Mouse (Mus musculus): ENCODE measurements around the gene Ap1ar. TPM values are rescaled to one million over a fixed set of nuclear protein-coding genes. Genes with fewer than 3 reads are reported as not detected.

Gene Ap1ar
- polyA plus RNA-seq, 1 experiment from 2014 or later = 11.1 TPM

GRCm38 (mm10) chr3:127809103-127809502 lies 28.2 kb downstream of the Ap1ar start:
- peaks cover 51% of the 10 kb centered on the region for H3K36me3 ChIP-seq (replicated peaks; ENCODE audit: insufficient read depth, low read length)
- DNase-seq = no peak
- TF ChIP-seq CTCF (IDR thresholded peaks at IDR 0.05; ENCODE audit: low read depth) (no peak), EP300 (IDR thresholded peaks at IDR 0.05; ENCODE audit: low read depth) (no peak)

GRCm38 (mm10) chr3:127807846-127808245 lies 29.5 kb downstream of the Ap1ar start:
- WGBS (ENCODE audit: insufficient replicate concordance) = 90% methylated on average over 5 of the region's 5 CpGs
- no peak for DNase-seq
- Histone ChIP-seq H3K27me3 (ENCODE audit: insufficient read depth, low read length) (no peaks in the 10 kb centered on the region), H3K27ac (ENCODE audit: low read depth) (no peak overlapping the region), H3K36me3 (replicated peaks; ENCODE audit: insufficient read depth, low read length) (peaks cover 47% of the 10 kb centered on the region), H3K9ac (replicated peaks) (no peak overlapping the region), H3K4me3 (ENCODE audit: low read depth, low read length) (no peak overlapping the region), H3K4me2 (ENCODE audit: low read depth, low read length) (no peak overlapping the region), H3K4me1 (ENCODE audit: insufficient read depth) (peaks cover 5% of the 10 kb centered on the region; the same call in 1 of the 2 replicates), H3K9me3 (ENCODE audit: low read length) (no peaks in the 10 kb centered on the region)
- no peak for ATAC-seq
- TF ChIP-seq EP300 (IDR thresholded peaks at IDR 0.05; ENCODE audit: low read depth) = no peak
- no peak for TF ChIP-seq CTCF (IDR thresholded peaks at IDR 0.05; ENCODE audit: low read depth)

More at GRCm38 (mm10) chr3:127809103-127809502, 28.2 kb downstream of the Ap1ar start:
- Histone ChIP-seq H3K4me1 (ENCODE audit: insufficient read depth) (peaks cover 5% of the 10 kb centered on the region; the same call in 1 of the 2 replicates), H3K4me2 (ENCODE audit: low read depth, low read length) (no peak overlapping the region), H3K27me3 (ENCODE audit: insufficient read depth, low read length) (no peaks in the 10 kb centered on the region), H3K9me3 (ENCODE audit: low read length) (no peaks in the 10 kb centered on the region), H3K27ac (ENCODE audit: low read depth) (no peak overlapping the region), H3K4me3 (ENCODE audit: low read depth, low read length) (no peak overlapping the region), H3K9ac (replicated peaks) (no peak overlapping the region)
- ATAC-seq = no peak
- WGBS (ENCODE audit: insufficient replicate concordance) = 85% methylated on average over 7 of the region's 7 CpGs

GRCm38 (mm10) chr3:127805991-127806390 lies 31.3 kb downstream of the Ap1ar start:
- no peaks in the 10 kb centered on the region for H3K9me3 ChIP-seq (ENCODE audit: low read length)
- H3K4me3 ChIP-seq (ENCODE audit: low read depth, low read length) = no peak overlapping the region
- no peak overlapping the region for H3K9ac ChIP-seq (replicated peaks)
- H3K36me3 ChIP-seq (replicated peaks; ENCODE audit: insufficient read depth, low read length) = peaks cover 40% of the 10 kb centered on the region
- no peak overlapping the region for H3K4me2 ChIP-seq (ENCODE audit: low read depth, low read length)
- TF ChIP-seq EP300 (IDR thresholded peaks at IDR 0.05; ENCODE audit: low read depth) (no peak), CTCF (IDR thresholded peaks at IDR 0.05; ENCODE audit: low read depth) (no peak)
- no peaks in the 10 kb centered on the region for H3K27me3 ChIP-seq (ENCODE audit: insufficient read depth, low read length)
- H3K27ac ChIP-seq (ENCODE audit: low read depth) = no peak overlapping the region
- ATAC-seq (no peak), DNase-seq (no peak)
- peaks cover 9% of the 10 kb centered on the region; the same call in 1 of the 2 replicates for H3K4me1 ChIP-seq (ENCODE audit: insufficient read depth)
- 89% methylated on average over 6 of the region's 6 CpGs for WGBS (ENCODE audit: insufficient replicate concordance)

GRCm38 (mm10) chr3:127805071-127805470 lies 32.3 kb downstream of the Ap1ar start:
- H3K36me3 ChIP-seq (replicated peaks; ENCODE audit: insufficient read depth, low read length) = peaks cover 34% of the 10 kb centered on the region
- WGBS (ENCODE audit: insufficient replicate concordance) = 82% methylated on average over 12 of the region's 12 CpGs
- H3K27me3 ChIP-seq (ENCODE audit: insufficient read depth, low read length) = no peaks in the 10 kb centered on the region
- H3K4me2 ChIP-seq (ENCODE audit: low read depth, low read length) = no peak overlapping the region
- H3K27ac ChIP-seq (ENCODE audit: low read depth) = no peak overlapping the region
- no peak for DNase-seq
- H3K4me1 ChIP-seq (ENCODE audit: insufficient read depth) = peaks cover 9% of the 10 kb centered on the region; the same call in 1 of the 2 replicates
- no peaks in the 10 kb centered on the region for H3K9me3 ChIP-seq (ENCODE audit: low read length)
- H3K4me3 ChIP-seq (ENCODE audit: low read depth, low read length) = no peak overlapping the region
- ATAC-seq = no peak
- no peak for TF ChIP-seq CTCF (IDR thresholded peaks at IDR 0.05; ENCODE audit: low read depth)
- TF ChIP-seq EP300 (IDR thresholded peaks at IDR 0.05; ENCODE audit: low read depth) = no peak
- H3K9ac ChIP-seq (replicated peaks) = no peak overlapping the region

GRCm38 (mm10) chr3:127804439-127804838 lies 32.9 kb downstream of the Ap1ar start:
- WGBS (ENCODE audit: insufficient replicate concordance) = 60% methylated on average over 4 of the region's 4 CpGs
- H3K4me3 ChIP-seq (ENCODE audit: low read depth, low read length) = no peak overlapping the region
- no peak overlapping the region for H3K9ac ChIP-seq (replicated peaks)
- H3K9me3 ChIP-seq (ENCODE audit: low read length) = no peaks in the 10 kb centered on the region
- TF ChIP-seq EP300 (IDR thresholded peaks at IDR 0.05; ENCODE audit: low read depth) = no peak
- no peak for TF ChIP-seq CTCF (IDR thresholded peaks at IDR 0.05; ENCODE audit: low read depth)
- no peaks in the 10 kb centered on the region for H3K27me3 ChIP-seq (ENCODE audit: insufficient read depth, low read length)
- no peak for ATAC-seq
- H3K36me3 ChIP-seq (replicated peaks; ENCODE audit: insufficient read depth, low read length) = peaks cover 30% of the 10 kb centered on the region
- no peak for DNase-seq
- no peak overlapping the region for H3K27ac ChIP-seq (ENCODE audit: low read depth)
- H3K4me2 ChIP-seq (ENCODE audit: low read depth, low read length) = no peak overlapping the region
- H3K4me1 ChIP-seq (ENCODE audit: insufficient read depth) = peaks cover 9% of the 10 kb centered on the region; the same call in 1 of the 2 replicates

GRCm38 (mm10) chr3:127802814-127803213 lies 34.5 kb downstream of the Ap1ar start:
- WGBS (ENCODE audit: insufficient replicate concordance) = 49% methylated on average over 8 of the region's 8 CpGs
- peak overlapping the region; percentile 35; the same call in 1 of the 2 replicates for H3K27ac ChIP-seq (ENCODE audit: low read depth)

More at GRCm38 (mm10) chr3:127802814-127803213, 34.5 kb downstream of the Ap1ar start:
- Histone ChIP-seq H3K4me2 (ENCODE audit: low read depth, low read length) (peak overlapping the region; percentile 40), H3K4me1 (ENCODE audit: insufficient read depth) (peaks cover 9% of the 10 kb centered on the region; the same call in 1 of the 2 replicates), H3K9me3 (ENCODE audit: low read length) (no peaks in the 10 kb centered on the region), H3K4me3 (ENCODE audit: low read depth, low read length) (0 out of 2 replicates have a peak overlapping the region, but pooled peaks have one; percentile 2), H3K9ac (replicated peaks) (0 out of 2 replicates have a peak overlapping the region, but pooled peaks have one; percentile 19), H3K36me3 (replicated peaks; ENCODE audit: insufficient read depth, low read length) (peaks cover 16% of the 10 kb centered on the region), H3K27me3 (ENCODE audit: insufficient read depth, low read length) (no peaks in the 10 kb centered on the region)
- ATAC-seq (no peak), DNase-seq (no peak)
- TF ChIP-seq EP300 (IDR thresholded peaks at IDR 0.05; ENCODE audit: low read depth) (no peak), CTCF (IDR thresholded peaks at IDR 0.05; ENCODE audit: low read depth) (no peak)
